Mouse (Mus musculus): ENCODE data around the gene Pdpk1.

- TF ChIP-seq CTCF (IDR thresholded peaks at IDR 0.05 in 2 of 3, conservative IDR thresholded peaks at IDR 0.05 in 1 of 3; ENCODE audit: control insufficient read depth in 1 of 3, insufficient read depth in 1 of 3, low read depth in 2 of 3, low read length in 3 of 3, poor library complexity in 1 of 3, severe bottlenecking in 1 of 3) (no peak), TAL1 (IDR thresholded peaks at IDR 0.05; ENCODE audit: low read length) (no peak), POLR2AphosphoS2 (IDR thresholded peaks at IDR 0.05; ENCODE audit: low read length) (no peak), POLR2A (IDR thresholded peaks at IDR 0.05; ENCODE audit: control insufficient read depth in 1 of 2, insufficient read depth in 1 of 2, low read depth in 1 of 2, low read length in 2 of 2, poor library complexity in 1 of 2) (no peak), UBTF (IDR thresholded peaks at IDR 0.05; ENCODE audit: borderline replicate concordance, insufficient read depth, low read depth, low read length) (no peak), EP300 (IDR thresholded peaks at IDR 0.05; ENCODE audit: low read depth in 1 of 2, low read length in 2 of 2) (no peak), HCFC1 (IDR thresholded peaks at IDR 0.05; ENCODE audit: low read depth, low read length) (no peak), ZKSCAN1 (IDR thresholded peaks at IDR 0.05; ENCODE audit: low read depth, low read length) (no peak), ZNF384 (IDR thresholded peaks at IDR 0.05; ENCODE audit: low read depth, low read length) (no peak), TCF12 (IDR thresholded peaks at IDR 0.05; ENCODE audit: low read depth, low read length) (no peak), MYC (IDR thresholded peaks at IDR 0.05; ENCODE audit: low read depth, low read length) (no peak), E2F4 (IDR thresholded peaks at IDR 0.05; ENCODE audit: borderline replicate concordance, low read depth, low read length) (no peak), RCOR1 (IDR thresholded peaks at IDR 0.05; ENCODE audit: low read depth, low read length) (no peak)
Measured at GRCm38 (mm10) chr17:24156394-24156793, 5.7 kb upstream of the Pdpk1 start.
